Mouse (Mus musculus) MEL (cell line): ENCODE measurements around the gene Ccnb2. TPM values are rescaled to one million over a fixed set of nuclear protein-coding genes. Genes with fewer than 3 reads are reported as not detected.

Experiments used
- DNase-seq: peaks from one replicate; pipeline ENCODE4 v3.0.0; 2011; ENCODE audit warnings: low read depth, low spot score
- H3K27ac ChIP-seq: 2 replicates; pipeline ENCODE4 v1.5.1; 2012; ENCODE audit warnings: low read depth, mild to moderate bottlenecking, control low read depth, low read length, moderate library complexity; ENCODE audit not compliant: control insufficient read depth
- H3K27me3 ChIP-seq, 2 experiments: fragments of 150-350 bp in 1 of 2; sonication (generic) in 1 of 2; 2 replicates each; pipeline ENCODE4 v1.6.1; 2012; ENCODE audit warnings: low read length in 2 of 2, mild to moderate bottlenecking in 2 of 2, improper control_type of control experiment in 1 of 2, moderate library complexity in 1 of 2; ENCODE audit not compliant: insufficient read depth in 2 of 2, control insufficient read depth in 1 of 2
- H3K36me3 ChIP-seq, 2 experiments: 2 replicates each; pipeline ENCODE4 v1.6.1; 2012 to 2014; ENCODE audit warnings: low read length in 2 of 2, improper control_type of control experiment in 1 of 2, inconsistent platforms in 1 of 2, mild to moderate bottlenecking in 1 of 2; ENCODE audit not compliant: insufficient read depth in 2 of 2, control insufficient read depth in 1 of 2
- H3K4me1 ChIP-seq, 2 experiments: fragments of 150-350 bp in 1 of 2; sonication (generic) in 1 of 2; 2 replicates each; pipeline ENCODE4 v1.6.1; 2012; ENCODE audit warnings: low read length in 2 of 2, improper control_type of control experiment in 1 of 2, mild to moderate bottlenecking in 1 of 2; ENCODE audit not compliant: insufficient read depth in 2 of 2, control insufficient read depth in 1 of 2
- H3K4me3 ChIP-seq, 2 experiments: fragments of 150-350 bp in 1 of 2; sonication (generic) in 1 of 2; 2 replicates each; pipeline ENCODE4 v1.5.1; 2012; ENCODE audit warnings: low read depth in 2 of 2, low read length in 2 of 2, mild to moderate bottlenecking in 2 of 2, moderate library complexity in 2 of 2, control low read depth in 1 of 2, improper control_type of control experiment in 1 of 2; ENCODE audit not compliant: control insufficient read depth in 1 of 2, insufficient read depth in 1 of 2
- H3K79me2 ChIP-seq: 2 replicates; pipeline ENCODE4 v1.6.1; 2012; ENCODE audit warnings: mild to moderate bottlenecking, low read length, moderate library complexity; ENCODE audit not compliant: control insufficient read depth, poor library complexity, insufficient read depth
- H3K9ac ChIP-seq: 2 replicates; pipeline ENCODE4 v1.6.1; 2012; ENCODE audit warnings: low read depth, mild to moderate bottlenecking, control low read depth, low read length, moderate library complexity; ENCODE audit not compliant: control insufficient read depth, poor library complexity, severe bottlenecking
- H3K9me3 ChIP-seq: fragments of 150-350 bp; sonication (generic); replicated peaks from 2 replicates; pipeline ENCODE4 v1.6.1; 2012; ENCODE audit warnings: mild to moderate bottlenecking, low read length, improper control_type of control experiment, moderate library complexity; ENCODE audit not compliant: insufficient read depth
- BHLHE40 ChIP-seq: IDR thresholded peaks from 2 replicates; pipeline ENCODE4 v1.6.1; 2012; ENCODE audit warnings: low read depth, mild to moderate bottlenecking, inconsistent platforms, low read length, improper control_type of control experiment, borderline replicate concordance
- CHD1 ChIP-seq: IDR thresholded peaks from 2 replicates; pipeline ENCODE4 v1.6.1; 2012; ENCODE audit warnings: low read depth, mild to moderate bottlenecking, inconsistent platforms, low read length, improper control_type of control experiment
- CTCF ChIP-seq, 3 experiments: IDR thresholded peaks in 2 of 3; conservative IDR thresholded peaks in 1 of 3; 2 replicates each; pipeline ENCODE4 v1.5.1; 2011 to 2012; ENCODE audit warnings: low read length in 3 of 3, low read depth in 2 of 3, mild to moderate bottlenecking in 2 of 3, improper control_type of control experiment in 1 of 3, inconsistent platforms in 1 of 3, mixed read lengths in 1 of 3, moderate library complexity in 1 of 3; ENCODE audit not compliant: control insufficient read depth in 1 of 3, insufficient read depth in 1 of 3, poor library complexity in 1 of 3, severe bottlenecking in 1 of 3
- GATA1 ChIP-seq: IDR thresholded peaks from 2 replicates; pipeline ENCODE4 v1.6.1; 2011; ENCODE audit warnings: low read depth, low read length, improper control_type of control experiment
- MAZ ChIP-seq: IDR thresholded peaks from 2 replicates; pipeline ENCODE4 v1.6.1; 2012; ENCODE audit warnings: low read depth, mild to moderate bottlenecking, inconsistent platforms, low read length, improper control_type of control experiment
- MEF2A ChIP-seq: IDR thresholded peaks from 2 replicates; pipeline ENCODE4 v1.6.1; 2014; ENCODE audit warnings: low read depth, mild to moderate bottlenecking, inconsistent platforms, low read length, improper control_type of control experiment; ENCODE audit not compliant: poor library complexity, insufficient replicate concordance, severe bottlenecking; ENCODE audit errors: extremely low read depth
- MXI1 ChIP-seq: IDR thresholded peaks from 2 replicates; pipeline ENCODE4 v1.6.1; 2011; ENCODE audit warnings: mild to moderate bottlenecking, low read depth, low read length, improper control_type of control experiment
- MYB ChIP-seq: IDR thresholded peaks from 2 replicates; pipeline ENCODE4 v1.6.1; 2011; ENCODE audit warnings: mild to moderate bottlenecking, low read depth, low read length, improper control_type of control experiment
- NELFE ChIP-seq: IDR thresholded peaks from 2 replicates; pipeline ENCODE4 v1.6.1; 2011; ENCODE audit warnings: low read depth, low read length, improper control_type of control experiment
- NRF1 ChIP-seq: IDR thresholded peaks from 2 replicates; pipeline ENCODE4 v1.6.1; 2014; ENCODE audit warnings: low read depth, mild to moderate bottlenecking, inconsistent platforms, low read length, improper control_type of control experiment, moderate library complexity; ENCODE audit not compliant: poor library complexity, insufficient read depth, severe bottlenecking
- POLR2A ChIP-seq, 2 experiments: IDR thresholded peaks; 2 replicates each; pipeline ENCODE4 v1.6.1; 2011 to 2012; ENCODE audit warnings: low read length in 2 of 2, mild to moderate bottlenecking in 2 of 2, control low read depth in 1 of 2, improper control_type of control experiment in 1 of 2, low read depth in 1 of 2, moderate library complexity in 1 of 2; ENCODE audit not compliant: control insufficient read depth in 1 of 2, insufficient read depth in 1 of 2, poor library complexity in 1 of 2
- RAD21 ChIP-seq: IDR thresholded peaks from 2 replicates; pipeline ENCODE4 v1.6.1; 2011; ENCODE audit warnings: mild to moderate bottlenecking, low read depth, low read length, improper control_type of control experiment
- RCOR1 ChIP-seq: IDR thresholded peaks from 2 replicates; pipeline ENCODE4 v1.6.1; 2012; ENCODE audit warnings: low read depth, mild to moderate bottlenecking, inconsistent platforms, low read length, improper control_type of control experiment
- SIN3A ChIP-seq: IDR thresholded peaks from 2 replicates; pipeline ENCODE4 v1.6.1; 2012; ENCODE audit warnings: low read length, improper control_type of control experiment, inconsistent platforms
- SMC3 ChIP-seq: IDR thresholded peaks from 2 replicates; pipeline ENCODE4 v1.6.1; 2011; ENCODE audit warnings: low read depth, low read length, improper control_type of control experiment
- TAL1 ChIP-seq: IDR thresholded peaks from 2 replicates; pipeline ENCODE4 v1.6.1; 2012; ENCODE audit warnings: mild to moderate bottlenecking, inconsistent platforms, low read length, moderate library complexity, mixed read lengths
- TBP ChIP-seq: IDR thresholded peaks from 2 replicates; pipeline ENCODE4 v1.8.0; 2011; ENCODE audit warnings: low read depth, low read length, improper control_type of control experiment
- TCF12 ChIP-seq: IDR thresholded peaks from 2 replicates; pipeline ENCODE4 v1.6.1; 2014; ENCODE audit warnings: low read depth, mild to moderate bottlenecking, inconsistent platforms, low read length, improper control_type of control experiment, moderate library complexity
- USF1 ChIP-seq: IDR thresholded peaks from 2 replicates; pipeline ENCODE4 v1.6.1; 2014; ENCODE audit warnings: low read depth, mild to moderate bottlenecking, inconsistent platforms, low read length, improper control_type of control experiment, moderate library complexity
- USF2 ChIP-seq, 2 experiments: IDR thresholded peaks; 2 replicates each; pipeline ENCODE4 v1.6.1; 2011 to 2012; ENCODE audit warnings: improper control_type of control experiment in 2 of 2, low read length in 2 of 2, borderline replicate concordance in 1 of 2, inconsistent platforms in 1 of 2, low read depth in 1 of 2, mild to moderate bottlenecking in 1 of 2; ENCODE audit not compliant: insufficient read depth in 1 of 2
- ZC3H11A ChIP-seq: IDR thresholded peaks from 2 replicates; pipeline ENCODE4 v1.6.1; 2012; ENCODE audit warnings: low read depth, mild to moderate bottlenecking, inconsistent platforms, low read length, improper control_type of control experiment
- ZKSCAN1 ChIP-seq: IDR thresholded peaks from 2 replicates; pipeline ENCODE4 v1.6.1; 2012; ENCODE audit warnings: low read depth, mild to moderate bottlenecking, inconsistent platforms, low read length, improper control_type of control experiment, moderate library complexity
- ZMIZ1 ChIP-seq: IDR thresholded peaks from 2 replicates; pipeline ENCODE4 v1.6.1; 2012; ENCODE audit warnings: low read depth, mild to moderate bottlenecking, inconsistent platforms, low read length, improper control_type of control experiment, moderate library complexity
- ZNF384 ChIP-seq: IDR thresholded peaks from 2 replicates; pipeline ENCODE4 v1.6.1; 2012; ENCODE audit warnings: low read depth, mild to moderate bottlenecking, inconsistent platforms, low read length, improper control_type of control experiment
- polyA plus RNA-seq, 2 experiments: library from polyadenylated mRNA; stranded (reverse) in 1 of 2; unstranded in 1 of 2; fragments of >175 nt in 1 of 2; fragments of >200 nt in 1 of 2; gene quantifications; 2 replicates each; pipeline versions ENCODE4 v1.2.1 to v1.2.4; 2012; ENCODE audit warnings: low replicate concordance in 2 of 2, low read depth in 1 of 2; ENCODE audit not compliant: insufficient read length in 2 of 2, insufficient read depth in 1 of 2, missing spikeins in 1 of 2
- total RNA-seq: library from RNA; depleted of rRNA; stranded (reverse); fragments of 300-350 nt; gene quantifications from 2 replicates; pipeline ENCODE4 v1.2.3, GENCODE M21; 2012

The Ccnb2 gene
- total and polyA plus RNA-seq, 3 experiments, result 86.5 to 128 (median 97.0) TPM

- Histone ChIP-seq H3K27ac (no peak overlapping the region), H3K36me3 (peaks cover 8 to 23% of the 10 kb centered on the region in 2 experiments), H3K4me1 (peaks cover 0 to 3% of the 10 kb centered on the region in 2 experiments; a peak in 1 of 4 replicates), H3K9me3 (no peaks in the 10 kb centered on the region), H3K27me3 (no peaks in the 10 kb centered on the region), H3K9ac (no peak overlapping the region), H3K79me2 (peaks cover 17% of the 10 kb centered on the region), H3K4me3 (no peak overlapping the region)
- peak; percentile 75 for DNase-seq
- TF ChIP-seq CTCF (IDR thresholded peaks at IDR 0.05 in 2 of 3, conservative IDR thresholded peaks at IDR 0.05 in 1 of 3; ENCODE audit: control insufficient read depth in 1 of 3, insufficient read depth in 1 of 3, low read depth in 2 of 3, low read length in 3 of 3, poor library complexity in 1 of 3, severe bottlenecking in 1 of 3), result peak; percentile 75 to 81 (median 77)
- TF ChIP-seq ZC3H11A, result peak; percentile 57
- TF ChIP-seq TBP, result peak; percentile 43; the same call in 1 of the 2 replicates
- no peak for TF ChIP-seq MAZ
- 0 out of 2 replicates have a peak, but pooled peaks have one; percentile 27 for TF ChIP-seq GATA1
- TF ChIP-seq SMC3, result peak; percentile 84
- TF ChIP-seq MYB, result no peak
- no peak for TF ChIP-seq ZKSCAN1
- peak; percentile 33; the same call in 1 of the 2 replicates for TF ChIP-seq BHLHE40
- TF ChIP-seq RAD21, result peak; percentile 66
Measured at GRCm38 (mm10) chr9:70416412-70416811, 4.9 kb downstream of the Ccnb2 start.

GRCm38 (mm10) chr9:70413038-70413437 lies 8.3 kb downstream of the Ccnb2 start:
- no peaks in the 10 kb centered on the region for H3K4me1 ChIP-seq
- no peak overlapping the region for H3K4me3 ChIP-seq
- no peak overlapping the region for H3K9ac ChIP-seq
- no peaks in the 10 kb centered on the region for H3K79me2 ChIP-seq
- TF ChIP-seq RCOR1, result no peak
- peak; percentile 46 for TF ChIP-seq GATA1
- no peak for TF ChIP-seq ZMIZ1
- no peak for TF ChIP-seq ZNF384
- TF ChIP-seq CTCF (IDR thresholded peaks at IDR 0.05 in 2 of 3, conservative IDR thresholded peaks at IDR 0.05 in 1 of 3; ENCODE audit: control insufficient read depth in 1 of 3, insufficient read depth in 1 of 3, low read depth in 2 of 3, low read length in 3 of 3, poor library complexity in 1 of 3, severe bottlenecking in 1 of 3), result no peak
- no peak for TF ChIP-seq TCF12
- no peak overlapping the region for H3K27ac ChIP-seq
- no peak for DNase-seq
- peaks cover 0 to 23% of the 10 kb centered on the region in 2 experiments; a peak in 2 of 4 replicates for H3K36me3 ChIP-seq
- no peaks in the 10 kb centered on the region for H3K27me3 ChIP-seq
- H3K9me3 ChIP-seq, result no peaks in the 10 kb centered on the region

- DNase-seq, result no peak
- H3K79me2 ChIP-seq, result no peaks in the 10 kb centered on the region
- H3K9me3 ChIP-seq, result no peaks in the 10 kb centered on the region
- no peaks in the 10 kb centered on the region for H3K4me1 ChIP-seq
- H3K36me3 ChIP-seq, result peaks cover 0 to 18% of the 10 kb centered on the region in 2 experiments; a peak in 2 of 4 replicates
- H3K27ac ChIP-seq, result no peak overlapping the region
- H3K9ac ChIP-seq, result no peak overlapping the region
- TF ChIP-seq CHD1 (no peak), NRF1 (no peak), USF2 (IDR thresholded peaks at IDR 0.05; ENCODE audit: borderline replicate concordance in 1 of 2, insufficient read depth in 1 of 2, low read depth in 1 of 2, low read length in 2 of 2) (no peak), ZKSCAN1 (no peak), MEF2A (no peak), RAD21 (no peak), MAZ (no peak), RCOR1 (no peak), ZMIZ1 (no peak), USF1 (no peak), SIN3A (no peak), POLR2A (IDR thresholded peaks at IDR 0.05; ENCODE audit: control insufficient read depth in 1 of 2, insufficient read depth in 1 of 2, low read depth in 1 of 2, low read length in 2 of 2, poor library complexity in 1 of 2) (no peak), CTCF (IDR thresholded peaks at IDR 0.05 in 2 of 3, conservative IDR thresholded peaks at IDR 0.05 in 1 of 3; ENCODE audit: control insufficient read depth in 1 of 3, insufficient read depth in 1 of 3, low read depth in 2 of 3, low read length in 3 of 3, poor library complexity in 1 of 3, severe bottlenecking in 1 of 3) (no peak), MXI1 (no peak), NELFE (no peak), TAL1 (no peak)
- H3K4me3 ChIP-seq, result no peak overlapping the region
- H3K27me3 ChIP-seq, result no peaks in the 10 kb centered on the region
Measured at GRCm38 (mm10) chr9:70410668-70411067, 10.7 kb downstream of the Ccnb2 start.
